Mouse (Mus musculus) bone marrow macrophage, adult 2 months (primary cell): ENCODE measurements around the gene Ttc21a. TPM values are rescaled to one million over a fixed set of nuclear protein-coding genes. Genes with fewer than 3 reads are reported as not detected.

Experiments used
- H3K27ac ChIP-seq: 2 replicates; pipeline ENCODE4 v1.5.1; 2012; ENCODE audit warnings: low read depth, low read length; ENCODE audit not compliant: insufficient read depth
- H3K4me1 ChIP-seq: 2 replicates; pipeline ENCODE4 v1.6.1; 2012; ENCODE audit warnings: low read length; ENCODE audit not compliant: control insufficient read depth, insufficient read depth
- H3K4me3 ChIP-seq: 2 replicates; pipeline ENCODE4 v1.5.1; 2012; ENCODE audit warnings: mild to moderate bottlenecking, low read length, moderate library complexity; ENCODE audit not compliant: insufficient read depth
- CTCF ChIP-seq: IDR thresholded peaks from 2 replicates; pipeline ENCODE4 v1.5.1; 2012; ENCODE audit warnings: low read depth, mild to moderate bottlenecking, low read length, moderate library complexity
- POLR2A ChIP-seq: IDR thresholded peaks from 2 replicates; pipeline ENCODE4 v1.6.1; 2012; ENCODE audit warnings: mild to moderate bottlenecking, low read depth, low read length, borderline replicate concordance
- polyA plus RNA-seq: library from polyadenylated mRNA; stranded (reverse); fragments of >200 nt; gene quantifications from 2 replicates; pipeline ENCODE4 v1.2.4, GENCODE M21; 2012; ENCODE audit not compliant: missing spikeins, insufficient read depth, insufficient read length

Ttc21a gene
- polyA plus RNA-seq, 1 experiment = 0.27 TPM

GRCm38 (mm10) chr9:119993092-119993844 lies 55.9 kb downstream of the Ttc21a start:
- no peak overlapping the region for H3K27ac ChIP-seq
- TF ChIP-seq POLR2A (no peak), CTCF (no peak)
- no peak overlapping the region for H3K4me3 ChIP-seq
- no peaks in the 10 kb centered on the region for H3K4me1 ChIP-seq

DNA sequence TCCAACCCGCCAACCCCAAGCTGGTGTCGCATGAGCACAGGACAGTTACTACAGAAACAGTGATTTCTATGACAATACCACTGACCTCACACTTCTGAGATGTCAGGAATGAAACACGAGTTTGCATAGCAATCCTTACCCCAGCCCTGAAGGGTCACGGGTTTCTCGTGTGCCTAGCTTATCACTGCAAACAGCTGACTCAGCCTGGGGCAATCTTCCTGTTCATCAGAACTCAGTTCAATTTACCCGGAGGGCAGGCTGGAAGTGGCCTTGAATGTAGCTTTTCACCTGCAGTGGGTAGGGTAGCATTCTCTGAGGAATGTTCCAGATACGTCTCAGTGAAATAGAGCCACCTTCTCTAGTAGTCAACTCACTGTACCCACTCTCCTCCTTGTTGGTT lies 56.8 kb downstream of the Ttc21a start:
- Histone ChIP-seq H3K4me1 (no peaks in the 10 kb centered on the region), H3K4me3 (no peak overlapping the region), H3K27ac (no peak overlapping the region)
- TF ChIP-seq CTCF = no peak
- TF ChIP-seq POLR2A = no peak

DNA sequence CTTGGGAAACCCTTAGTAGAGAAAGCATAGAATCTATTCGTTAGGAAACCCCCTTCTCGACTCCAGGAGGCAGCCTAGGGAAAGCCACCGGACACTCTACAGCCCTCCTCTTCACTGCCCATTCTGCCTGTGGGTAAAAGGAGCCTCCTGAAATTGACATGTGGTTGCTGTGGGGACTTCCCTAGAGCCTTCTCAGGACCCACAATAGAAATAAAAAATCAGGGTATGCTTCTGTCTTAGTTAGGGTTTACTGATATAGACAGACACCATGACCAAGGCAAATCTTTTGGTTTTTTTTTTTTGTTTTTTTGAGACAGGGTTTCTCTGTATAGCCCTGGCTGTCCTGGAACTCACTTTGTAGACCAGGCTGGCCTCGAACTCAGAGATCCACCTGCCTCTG lies 58.7 kb downstream of the Ttc21a start:
- Histone ChIP-seq H3K4me3 (no peak overlapping the region), H3K4me1 (no peaks in the 10 kb centered on the region), H3K27ac (no peak overlapping the region)
- no peak for TF ChIP-seq CTCF
- TF ChIP-seq POLR2A = no peak

DNA sequence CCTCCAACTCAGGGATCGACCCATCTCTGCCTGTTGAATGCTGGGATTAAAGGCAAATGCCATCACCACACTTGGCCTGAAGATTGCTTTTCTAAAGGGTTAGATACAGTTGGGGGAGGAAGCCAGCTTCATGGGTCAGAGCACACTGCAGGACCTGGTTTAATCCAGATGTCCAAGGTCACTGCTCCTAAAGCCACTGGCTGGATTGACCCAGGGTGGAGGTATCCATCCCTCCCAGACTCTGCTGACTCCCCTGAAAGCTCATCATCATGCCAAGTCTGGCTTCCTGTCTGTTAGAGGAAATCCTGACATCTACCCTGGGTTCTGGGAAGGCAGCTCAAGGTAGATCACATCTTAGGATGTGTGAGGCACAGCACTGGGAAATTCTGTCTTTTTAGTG lies 61.4 kb downstream of the Ttc21a start:
- peaks cover 7% of the 10 kb centered on the region for H3K4me1 ChIP-seq
- no peak for TF ChIP-seq POLR2A
- no peak for TF ChIP-seq CTCF
- no peak overlapping the region for H3K27ac ChIP-seq
- no peak overlapping the region for H3K4me3 ChIP-seq

DNA sequence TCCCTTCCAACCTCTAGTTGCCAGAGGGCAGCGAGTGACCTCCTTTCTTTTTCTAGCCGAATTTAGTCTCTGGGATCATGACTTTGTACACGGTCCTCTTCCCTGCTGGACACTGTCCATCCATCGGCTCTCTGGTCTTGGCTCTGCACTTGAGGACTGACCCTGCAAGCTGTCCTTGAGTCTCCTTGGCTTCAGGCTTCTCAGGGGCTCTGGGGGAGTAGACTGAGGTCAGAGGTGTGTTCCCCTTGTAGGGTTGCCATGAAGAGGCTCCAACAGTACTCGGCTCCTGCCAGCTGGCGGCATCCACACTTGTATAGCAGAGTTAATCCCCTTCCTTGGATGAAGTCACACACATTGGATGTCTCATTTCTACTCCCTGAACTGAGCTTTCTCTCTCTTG lies 62.2 kb downstream of the Ttc21a start:
- no peak overlapping the region for H3K27ac ChIP-seq
- H3K4me3 ChIP-seq = no peak overlapping the region
- peaks cover 7% of the 10 kb centered on the region for H3K4me1 ChIP-seq
- TF ChIP-seq POLR2A = no peak
- TF ChIP-seq CTCF = no peak

GRCm38 (mm10) chr9:120000761-120001160 lies 63.4 kb downstream of the Ttc21a start:
- Histone ChIP-seq H3K27ac (no peak overlapping the region), H3K4me3 (no peak overlapping the region), H3K4me1 (peaks cover 7% of the 10 kb centered on the region)
- TF ChIP-seq CTCF = no peak
- no peak for TF ChIP-seq POLR2A

DNA sequence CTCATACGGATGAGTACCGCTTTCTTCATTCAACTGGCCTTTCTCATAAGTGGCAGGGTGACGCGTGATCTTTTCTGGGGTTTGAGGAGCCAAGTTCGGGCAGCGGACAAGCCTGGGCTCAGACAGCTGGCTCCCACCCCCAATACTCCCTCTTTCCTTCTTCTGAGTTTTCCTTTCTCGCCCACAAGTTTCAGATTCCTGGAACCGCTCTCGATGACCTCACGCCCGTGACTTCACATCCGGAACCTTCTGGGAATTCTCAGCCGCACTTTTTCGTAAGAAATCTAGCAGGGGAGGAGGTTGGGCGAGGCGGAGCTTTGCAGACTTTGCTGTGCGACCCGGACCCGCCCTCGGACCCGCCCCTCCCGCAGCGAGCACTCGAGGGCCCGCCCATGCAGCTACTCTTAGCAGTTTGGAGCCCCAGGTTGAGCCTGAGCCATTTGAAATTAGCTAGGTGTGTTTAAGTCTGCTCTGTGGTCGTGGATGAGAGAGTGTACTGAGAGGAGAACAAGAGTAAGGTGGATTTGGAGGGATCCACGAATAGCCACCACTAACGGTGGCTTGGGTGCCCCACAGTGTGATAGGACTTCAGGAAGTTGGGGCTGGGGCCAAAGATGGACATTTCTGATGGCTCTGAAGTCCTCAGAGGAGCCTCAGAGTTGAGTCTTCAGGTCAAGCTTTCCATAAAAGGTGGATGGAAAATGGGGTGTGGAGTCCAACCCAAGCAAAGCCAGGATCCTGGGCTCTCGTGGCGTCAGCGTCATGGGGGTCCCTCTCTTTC lies 64.7 kb downstream of the Ttc21a start:
- TF ChIP-seq POLR2A (no peak), CTCF (no peak)
- Histone ChIP-seq H3K4me1 (peaks cover 7% of the 10 kb centered on the region), H3K27ac (no peak overlapping the region), H3K4me3 (peak overlapping the region; percentile 49)

- Histone ChIP-seq H3K27ac (no peak overlapping the region), H3K4me3 (no peak overlapping the region), H3K4me1 (peaks cover 7% of the 10 kb centered on the region)
- TF ChIP-seq POLR2A (no peak), CTCF (no peak)
These were observed 65.5 kb downstream of the Ttc21a start for GRCm38 (mm10) chr9:120002893-120003292.

DNA sequence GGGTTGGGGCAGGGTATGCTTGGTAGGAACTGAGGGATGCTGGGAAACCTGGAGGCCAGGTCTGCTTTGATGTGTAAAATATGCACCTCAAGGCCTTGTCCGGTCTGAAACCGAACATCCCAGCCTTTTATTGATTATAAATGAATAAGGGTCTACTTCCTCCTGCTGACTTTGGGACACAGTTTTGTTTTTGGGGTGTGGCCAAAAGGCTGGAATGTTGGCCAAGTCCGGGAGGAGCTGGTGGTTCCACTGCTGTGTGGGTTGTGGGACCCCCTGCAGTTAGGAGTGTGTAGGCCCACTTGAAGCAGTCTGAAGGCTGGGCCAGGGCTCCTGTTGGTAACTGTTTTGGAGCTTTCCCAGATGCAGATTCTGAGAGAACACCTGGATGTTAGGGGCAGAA lies 68.5 kb downstream of the Ttc21a start:
- H3K27ac ChIP-seq = no peak overlapping the region
- no peak overlapping the region for H3K4me3 ChIP-seq
- H3K4me1 ChIP-seq = peaks cover 7% of the 10 kb centered on the region
- TF ChIP-seq CTCF (no peak), POLR2A (no peak)

DNA sequence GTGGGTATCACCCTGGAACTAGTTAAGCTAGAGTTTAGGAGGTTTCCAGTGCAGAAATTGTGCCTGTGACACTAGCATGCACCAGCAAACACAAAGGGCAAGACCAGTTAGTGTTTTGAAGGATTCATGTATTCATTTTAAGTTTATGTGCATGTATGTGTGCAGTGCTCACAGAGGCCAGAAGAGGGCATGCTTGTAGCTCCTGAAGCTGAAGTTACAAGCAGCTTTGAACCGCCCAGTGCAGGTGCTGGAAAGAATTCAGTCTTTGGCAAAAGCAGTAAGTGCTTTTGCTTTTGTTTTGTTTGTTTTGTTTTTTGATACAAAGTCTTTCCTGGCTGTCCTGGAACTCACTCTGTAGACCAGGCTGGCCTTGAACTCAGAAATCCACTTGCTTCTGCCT lies 70.4 kb downstream of the Ttc21a start:
- H3K4me1 ChIP-seq = peaks cover 10% of the 10 kb centered on the region
- H3K27ac ChIP-seq = no peak overlapping the region
- TF ChIP-seq CTCF (no peak), POLR2A (no peak)
- no peak overlapping the region for H3K4me3 ChIP-seq
